ENCODE assay signal across 7 mouse cellular contexts in the genomic region with DNA sequence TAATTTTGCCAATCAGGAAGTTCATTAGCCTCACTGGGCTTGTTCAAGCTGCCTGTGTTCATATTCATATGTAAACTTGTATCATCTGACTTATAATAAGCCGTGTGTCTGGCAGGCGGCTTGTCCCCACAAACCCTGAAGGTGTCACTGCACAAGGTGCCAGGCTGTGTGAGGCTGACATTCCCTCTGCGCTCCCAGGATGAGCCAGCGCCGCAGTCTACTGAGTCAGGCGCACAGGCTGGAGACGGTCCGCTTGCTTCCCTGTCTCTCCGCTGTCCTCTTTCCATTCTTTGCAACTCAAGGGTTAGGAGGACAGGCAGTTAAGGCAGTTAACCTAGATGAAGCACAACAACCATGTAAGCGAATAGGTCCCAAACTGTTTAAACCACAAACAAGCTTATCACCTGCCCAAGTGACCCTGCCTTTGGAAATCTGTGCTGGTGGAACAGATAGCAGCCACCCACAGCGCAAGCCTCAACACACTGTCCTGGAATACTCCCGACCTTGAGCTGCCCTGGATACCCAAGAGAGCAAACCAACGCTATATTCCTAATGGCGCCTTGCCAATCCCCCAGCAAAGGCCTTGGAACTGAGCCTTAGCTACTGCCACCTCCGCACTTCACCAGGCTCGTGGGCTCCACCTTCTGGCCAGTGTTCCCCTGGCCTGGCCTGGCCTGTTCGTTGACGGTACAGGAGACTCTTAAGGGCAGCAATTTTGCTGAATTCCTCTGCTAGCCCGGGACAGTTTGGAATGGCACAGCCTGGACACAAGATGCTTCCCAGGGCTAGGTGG. TPM values are rescaled to one million over a fixed set of nuclear protein-coding genes. Genes with fewer than 3 reads are reported as not detected.
DNase-seq lines count a peak whose midpoint lies in the region; ATAC-seq lines count a peak whose summit lies in the region.

No protein-coding gene starts in this region.

- H3K36me3 ChIP-seq in intestine, embryonic 16.5 days (ENCODE audit: control insufficient read depth, insufficient read depth, low read length) = no peaks in the 10 kb centered on the region

- intact Hi-C loops in left cerebral cortex, postnatal 25 days (cut with DNase I) = loop anchor here (1.0 to 2.0 kb wide), 2 partner anchors 90 to 200 kb away; no protein-coding TSS in a partner anchor

- no peak overlapping the region for H3K4me3 ChIP-seq in intestine, embryonic 16.5 days (ENCODE audit: low read length)

- H3K27me3 ChIP-seq in intestine, embryonic 16.5 days (replicated peaks; ENCODE audit: control insufficient read depth, insufficient read depth, low read length) = no peaks in the 10 kb centered on the region

- WGBS in intestine, embryonic 16.5 days = 54% methylated on average over 19 of the region's 19 CpGs

- H3K4me2 ChIP-seq in intestine, embryonic 16.5 days (ENCODE audit: low read depth, low read length) = 0 out of 2 replicates have a peak overlapping the region, but pooled peaks have one; percentile 5

- H3K4me1 ChIP-seq in intestine, embryonic 16.5 days (ENCODE audit: control insufficient read depth, insufficient read depth, low read length) = 0 out of 2 replicates have a peak, but pooled peaks cover 2% of the 10 kb centered on the region

- no peaks in the 10 kb centered on the region for H3K9me3 ChIP-seq in intestine, embryonic 16.5 days (ENCODE audit: control insufficient read depth, low read length)

- peak; percentile 87 for ATAC-seq in intestine, embryonic 16.5 days

- DNase-seq in adrenal gland, adult 2 months = peak; percentile 94
- peak; percentile 84 for DNase-seq in embryo, embryonic 11 days
- DNase-seq in gastrocnemius, postnatal 4 days (ENCODE audit: low spot score in 2 of 2) = peak; percentile 66 to 82
- peak; percentile 61 to 62 for DNase-seq in left cerebral cortex, postnatal 25 days (ENCODE audit: low spot score in 2 of 2)
- peak; percentile 68 for DNase-seq in mesoderm, embryonic 11.5 days (ENCODE audit: low read depth, low spot score)
- peak; percentile 74 for DNase-seq in right cerebral cortex, postnatal 4 days

- no peak overlapping the region for H3K27ac ChIP-seq in intestine, embryonic 16.5 days (ENCODE audit: low read length)

- no peak overlapping the region for H3K9ac ChIP-seq in intestine, embryonic 16.5 days (ENCODE audit: low read depth, low read length)

RNA-seq across cellular contexts. Expression of gene Gcm1, which starts 45.3 kb away (rescaled TPM):
- total RNA-seq in adrenal gland, adult 2 months (2021) = not detected
- polyA plus RNA-seq in adrenal gland, adult 2 months (2012; rRNA removed) = not detected in 2 replicates
- not detected for total RNA-seq in gastrocnemius, postnatal 4 days (2021)
- polyA plus RNA-seq in intestine, embryonic 16.5 days (2015; fragmentation: Nextera tagmentation; extraction: Ambion mirVana) = not detected in 2 replicates
- not detected for total RNA-seq in left cerebral cortex, postnatal 25 days (2021)
